Mouse (Mus musculus): ENCODE data around the gene Stt3b.

GRCm38 (mm10) chr9:115308941-115309380, 1.3 kb downstream of the Stt3b start:
- no peak for TF ChIP-seq CTCF (IDR thresholded peaks at IDR 0.05; ENCODE audit: low read depth, low read length)
- TF ChIP-seq TAL1 (conservative IDR thresholded peaks at IDR 0.05; ENCODE audit: low read depth, low read length): no peak

Measured in G1E (cell line).